Mouse (Mus musculus): Measurements from ENCODE around the gene Ccl6. TPM values are rescaled to one million over a fixed set of nuclear protein-coding genes. Genes with fewer than 3 reads are reported as not detected.

Ccl6 gene
- 1 to 10 TPM; 5.5 to 9.3 TPM for total RNA-seq (2021)
- long read RNA-seq, experiment 1, transcript Ccl6-201 (4 exons, 1,440 nt), result major isoform, 5 of 7 reads
- long read RNA-seq, experiment 1, partial matches to known transcripts, result 0 of 7 reads
- long read RNA-seq, experiment 1, other reads (novel, unspliced or antisense), result 2 of 7 reads
- long read RNA-seq, experiment 2, transcript Ccl6-201 (4 exons, 1,440 nt), result major isoform, 5 of 8 reads
- long read RNA-seq, experiment 2, partial matches to known transcripts, result 0 of 8 reads
- long read RNA-seq, experiment 2, other reads (novel, unspliced or antisense), result 3 of 8 reads

DNA sequence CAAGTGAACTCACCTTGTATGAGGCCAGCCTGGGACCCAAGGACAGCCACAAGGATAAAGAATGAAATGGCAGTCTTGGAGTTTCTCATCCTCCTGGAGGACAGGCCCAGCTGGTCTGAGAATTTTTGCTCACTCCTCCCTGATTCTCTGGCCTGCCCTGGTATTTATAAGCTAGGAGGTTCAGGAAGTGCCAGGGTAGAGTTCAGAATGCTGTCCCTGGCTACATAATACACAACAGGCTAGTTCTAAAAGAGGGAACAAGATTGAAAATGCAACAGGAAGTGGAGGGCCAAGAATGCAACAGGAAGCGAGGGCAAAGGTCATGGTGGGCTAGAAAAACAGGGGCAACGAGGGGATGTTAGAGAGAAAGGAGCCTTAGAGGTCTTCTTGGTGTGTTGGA, at the start of gene Ccl6:
Ccl6 (minus strand) TSS at position 235 of the 400 bp plus-strand sequence.
- Histone ChIP-seq H3K27ac (0 out of 2 replicates have a peak within 1 kb of the TSS, but pooled peaks have one; percentile 16), H3K4me3 (peak within 1 kb of the TSS; percentile 44)
- no peak for DNase-seq
- no peak for TF ChIP-seq CTCF (IDR thresholded peaks at IDR 0.05)
- intact Hi-C loops (cut with DNase I), result no loop called here

DNA sequence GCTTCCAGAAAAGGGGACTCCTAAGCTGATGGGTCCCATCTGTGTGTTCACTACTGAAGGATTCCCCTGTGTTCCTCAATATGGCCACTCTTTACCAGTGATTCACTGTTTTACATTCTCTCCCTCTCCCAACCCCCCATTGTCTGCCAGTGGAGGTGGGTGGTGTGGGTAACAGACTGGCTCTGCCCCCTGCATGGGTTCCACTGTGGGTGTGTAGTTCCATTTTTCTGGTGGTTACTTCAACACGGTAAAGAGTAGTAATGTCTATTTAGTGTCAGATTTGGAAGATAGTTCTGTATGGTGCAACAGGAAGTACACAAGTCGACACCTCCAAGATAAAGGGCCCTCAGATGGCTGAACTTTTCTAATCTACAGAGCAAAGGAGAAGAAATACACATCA, 48.3 kb upstream of the Ccl6 start:
- no peak overlapping the region for H3K4me3 ChIP-seq
- intact Hi-C loops (cut with DNase I), result no loop called here

DNA sequence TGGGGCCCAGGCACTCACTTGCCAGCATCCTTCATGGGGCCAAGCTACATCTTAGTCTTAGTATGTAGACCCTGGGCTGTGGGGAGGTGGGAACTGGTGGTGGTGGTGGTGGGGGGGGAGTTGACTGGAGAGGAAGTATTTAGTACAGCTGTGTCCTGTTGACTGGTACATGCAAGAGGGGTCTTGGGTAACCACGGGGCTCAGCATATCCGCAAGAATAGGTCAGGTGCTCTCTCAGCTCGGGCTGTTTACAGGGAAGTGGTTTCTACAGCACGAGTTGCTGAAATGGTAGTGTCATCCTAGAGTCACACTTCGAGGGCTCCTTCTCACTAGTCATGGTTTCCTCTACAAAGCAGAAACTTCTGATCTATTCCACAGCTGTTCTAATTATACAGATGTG, 47.3 kb upstream of the Ccl6 start:
- Histone ChIP-seq H3K4me3 (no peak overlapping the region), H3K27ac (no peak overlapping the region)
- intact Hi-C loops (cut with DNase I), result no loop called here
- DNase-seq, result no peak
- TF ChIP-seq CTCF (IDR thresholded peaks at IDR 0.05), result no peak

More for the DNA sequence above, 48.3 kb upstream of the Ccl6 start:
- DNase-seq, result no peak
- no peak for TF ChIP-seq CTCF (IDR thresholded peaks at IDR 0.05)
- H3K27ac ChIP-seq, result no peak overlapping the region

DNA sequence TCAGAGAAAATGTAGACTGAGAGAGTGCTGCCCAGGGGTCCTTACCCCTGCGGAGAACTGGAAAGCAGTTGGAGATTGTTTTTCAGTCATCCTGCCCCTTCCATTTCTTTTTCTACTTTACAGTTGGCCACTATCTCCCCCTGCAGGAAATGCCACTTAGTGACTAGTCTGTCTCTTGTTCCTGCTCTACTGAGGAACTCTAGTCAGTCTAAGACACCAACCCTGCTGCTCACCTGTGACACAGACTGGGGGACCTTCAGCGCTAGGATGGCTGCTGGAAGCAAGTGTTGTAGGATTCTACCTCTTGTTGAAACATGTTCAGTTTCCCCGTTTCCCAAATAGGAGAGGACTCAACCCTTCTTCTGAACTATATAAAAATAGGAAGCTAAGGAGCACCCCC, 46.6 kb upstream of the Ccl6 start:
- intact Hi-C loops (cut with DNase I), result no loop called here
- H3K27ac ChIP-seq, result no peak overlapping the region
- DNase-seq, result no peak
- TF ChIP-seq CTCF (IDR thresholded peaks at IDR 0.05), result no peak; the same call in 1 of the 2 replicates
- no peak overlapping the region for H3K4me3 ChIP-seq

DNA sequence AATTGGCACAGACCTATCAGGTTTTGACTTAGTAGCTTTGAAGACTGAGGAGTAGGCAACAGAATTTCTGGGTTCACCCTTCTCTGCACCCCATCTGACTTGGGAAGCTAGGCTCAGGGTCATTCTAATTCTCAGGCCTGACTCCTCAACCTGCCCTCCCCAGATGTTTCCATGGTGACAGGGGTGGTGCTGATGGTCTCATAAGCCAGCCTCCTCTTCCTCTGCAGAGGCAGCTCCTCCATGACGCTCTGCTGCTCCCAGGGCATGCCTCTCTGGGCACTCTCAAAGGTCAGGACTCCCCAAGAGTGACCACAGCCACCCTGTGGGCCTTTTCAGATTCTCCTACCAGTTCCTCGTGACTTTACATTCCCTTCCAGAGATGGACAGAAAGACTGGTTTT, 46.0 kb upstream of the Ccl6 start:
- TF ChIP-seq CTCF (IDR thresholded peaks at IDR 0.05), result no peak
- intact Hi-C loops (cut with DNase I), result no loop called here
- Histone ChIP-seq H3K27ac (no peak overlapping the region), H3K4me3 (no peak overlapping the region)
- DNase-seq, result no peak

DNA sequence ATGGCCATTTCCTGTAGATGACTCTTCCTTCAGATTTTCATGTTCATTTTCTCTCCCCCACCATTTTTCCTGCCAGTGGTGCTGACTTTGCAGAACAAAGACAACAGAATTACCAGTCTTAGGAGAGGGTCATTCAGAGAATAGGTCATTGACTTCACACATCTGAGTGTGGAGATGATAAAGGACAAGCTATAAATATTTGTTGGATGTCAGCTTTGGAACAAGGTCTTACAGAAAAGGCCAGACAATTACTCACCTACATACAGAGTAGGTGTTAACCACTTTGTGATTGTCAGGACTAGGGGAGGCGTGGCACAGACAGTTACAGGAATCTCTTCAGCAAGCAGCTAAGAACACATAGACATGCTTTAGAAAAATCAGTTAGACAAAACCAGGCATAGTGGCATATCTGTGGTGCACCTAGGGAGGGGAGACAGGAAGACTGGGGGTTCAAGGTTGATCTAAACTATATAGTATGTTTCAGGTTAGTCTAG, 43.9 kb upstream of the Ccl6 start:
- no peak overlapping the region for H3K4me3 ChIP-seq
- no peak for TF ChIP-seq CTCF (IDR thresholded peaks at IDR 0.05)
- H3K27ac ChIP-seq, result no peak overlapping the region
- intact Hi-C loops (cut with DNase I), result no loop called here
- no peak for DNase-seq

DNA sequence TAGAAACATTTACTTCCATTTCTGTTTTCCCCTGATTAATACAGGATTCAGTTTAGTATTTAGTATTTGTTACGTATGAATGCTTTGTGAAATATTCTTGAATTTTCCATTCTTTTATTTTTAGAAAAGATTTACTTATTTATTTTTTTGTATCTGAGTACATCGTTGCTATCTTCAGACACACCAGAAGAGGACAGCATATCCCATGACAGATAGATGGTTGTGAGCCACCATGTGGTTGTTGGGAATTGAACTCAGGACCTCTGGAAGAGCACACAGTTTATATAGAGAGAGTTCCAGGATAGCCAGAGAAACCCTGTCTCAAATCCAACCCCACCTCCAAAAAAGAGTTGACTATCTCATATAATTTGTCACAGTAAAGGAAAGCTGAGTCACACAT, 42.0 kb upstream of the Ccl6 start:
- Histone ChIP-seq H3K4me3 (no peak overlapping the region), H3K27ac (no peak overlapping the region)
- intact Hi-C loops (cut with DNase I), result no loop called here
- no peak for TF ChIP-seq CTCF (IDR thresholded peaks at IDR 0.05)
- DNase-seq, result no peak

DNA sequence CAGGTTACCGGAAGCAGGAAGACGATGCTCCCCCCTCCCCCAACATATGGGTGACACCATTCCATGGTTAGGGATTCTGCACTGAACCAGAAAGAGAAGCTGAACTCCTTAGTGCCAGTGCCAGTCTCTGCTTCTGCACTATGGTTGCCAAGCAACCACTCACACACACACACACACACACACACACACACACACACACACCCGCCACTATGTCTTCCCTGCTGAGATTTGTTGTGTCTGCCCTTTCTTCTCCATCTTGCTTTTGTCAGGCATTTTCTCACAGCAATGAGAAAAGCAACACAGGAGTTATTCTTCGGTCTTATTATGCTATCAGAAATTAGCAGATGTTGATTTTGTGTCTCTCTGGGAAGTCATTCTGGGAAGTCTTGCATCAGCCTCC, 41.5 kb upstream of the Ccl6 start:
- DNase-seq, result no peak
- no peak overlapping the region for H3K4me3 ChIP-seq
- no peak overlapping the region for H3K27ac ChIP-seq
- no peak for TF ChIP-seq CTCF (IDR thresholded peaks at IDR 0.05)
- intact Hi-C loops (cut with DNase I), result no loop called here

DNA sequence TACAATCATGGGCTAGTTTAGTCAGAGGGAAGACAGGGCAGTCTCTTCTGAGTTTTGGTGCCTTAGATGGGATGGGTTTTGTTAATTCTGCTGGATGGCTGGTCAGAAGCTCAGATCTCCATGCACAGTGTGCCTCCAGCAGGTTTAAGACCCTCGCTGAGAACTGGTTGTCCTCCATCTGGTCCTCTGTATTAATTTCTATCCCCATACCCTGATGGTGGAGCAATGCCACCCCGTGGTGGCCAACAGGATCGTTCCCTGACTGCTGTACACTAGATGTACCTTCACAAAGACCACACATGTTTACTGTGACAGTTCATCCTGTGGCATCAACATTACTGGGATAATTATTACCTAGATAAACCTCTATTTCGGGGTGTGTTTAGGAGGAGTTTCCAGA, 39.9 kb upstream of the Ccl6 start:
- H3K27ac ChIP-seq, result no peak overlapping the region
- TF ChIP-seq CTCF (IDR thresholded peaks at IDR 0.05), result peak; percentile 21; the same call in 1 of the 2 replicates
- intact Hi-C loops (cut with DNase I), result no loop called here
- no peak for DNase-seq
- H3K4me3 ChIP-seq, result no peak overlapping the region

DNA sequence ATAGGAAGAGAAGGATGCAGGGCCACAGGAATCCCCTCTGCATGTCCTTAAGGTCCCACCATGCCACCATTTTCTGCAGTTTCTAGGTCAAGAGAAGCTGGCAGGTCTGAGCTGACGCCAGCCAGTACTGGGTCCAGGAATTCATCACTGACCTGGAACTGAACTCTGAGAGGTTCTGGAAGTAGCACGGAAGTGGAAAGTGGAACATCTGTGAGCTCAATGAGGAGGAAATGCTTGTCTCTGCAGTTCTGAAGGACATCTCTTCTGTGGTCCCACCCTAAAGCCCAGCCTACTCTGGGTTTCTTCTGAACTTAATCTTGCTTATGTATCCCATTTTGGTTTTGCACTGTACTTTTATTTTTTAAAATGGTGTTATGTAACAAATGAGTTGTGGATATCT, 38.2 kb upstream of the Ccl6 start:
- intact Hi-C loops (cut with DNase I), result no loop called here
- Histone ChIP-seq H3K27ac (0 out of 2 replicates have a peak overlapping the region, but pooled peaks have one; percentile 17), H3K4me3 (no peak overlapping the region)
- no peak for DNase-seq
- TF ChIP-seq CTCF (IDR thresholded peaks at IDR 0.05), result no peak

DNA sequence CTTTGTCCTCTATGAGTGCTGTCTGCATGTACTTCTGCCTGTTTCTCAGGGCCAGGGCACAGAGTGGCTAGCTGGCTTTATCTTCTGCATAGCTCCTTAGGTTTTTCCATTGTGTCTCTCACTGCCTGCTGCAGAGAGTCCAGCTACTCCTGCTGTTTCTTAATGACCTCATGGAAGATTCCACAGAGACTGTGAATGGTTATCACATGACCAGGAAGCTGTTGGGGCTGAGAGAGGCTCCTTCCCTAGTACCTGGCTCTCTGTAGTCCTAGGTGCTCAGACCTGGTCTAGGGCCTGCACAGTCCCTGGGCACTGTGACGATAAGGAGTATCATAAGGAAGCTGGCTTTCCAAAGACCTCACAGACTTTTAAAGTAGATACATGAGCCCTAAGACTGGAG, 37.7 kb upstream of the Ccl6 start:
- TF ChIP-seq CTCF (IDR thresholded peaks at IDR 0.05), result no peak
- no peak overlapping the region for H3K4me3 ChIP-seq
- DNase-seq, result no peak
- intact Hi-C loops (cut with DNase I), result no loop called here
- 0 out of 2 replicates have a peak overlapping the region, but pooled peaks have one; percentile 17 for H3K27ac ChIP-seq

DNA sequence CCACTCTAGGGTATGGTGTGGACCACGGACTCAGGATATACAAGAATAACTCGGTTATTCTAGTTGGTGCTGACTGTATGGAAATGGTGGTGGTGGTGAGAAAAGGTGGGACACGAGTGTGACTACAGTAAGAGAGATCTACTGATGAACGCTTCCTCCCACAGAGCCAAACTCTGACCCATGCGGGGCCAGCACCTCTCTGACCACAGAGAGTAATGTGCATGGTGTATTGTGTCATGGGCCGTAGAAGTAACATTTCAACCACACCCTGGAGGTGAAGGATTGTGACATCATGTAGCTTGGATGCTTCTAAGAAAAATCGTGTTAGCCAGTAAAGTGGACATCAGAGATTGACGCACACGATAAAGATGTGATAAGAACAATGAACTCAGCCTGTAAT, 35.9 kb upstream of the Ccl6 start:
- intact Hi-C loops (cut with DNase I), result no loop called here
- no peak overlapping the region for H3K4me3 ChIP-seq
- DNase-seq, result no peak
- H3K27ac ChIP-seq, result no peak overlapping the region
- TF ChIP-seq CTCF (IDR thresholded peaks at IDR 0.05), result no peak

DNA sequence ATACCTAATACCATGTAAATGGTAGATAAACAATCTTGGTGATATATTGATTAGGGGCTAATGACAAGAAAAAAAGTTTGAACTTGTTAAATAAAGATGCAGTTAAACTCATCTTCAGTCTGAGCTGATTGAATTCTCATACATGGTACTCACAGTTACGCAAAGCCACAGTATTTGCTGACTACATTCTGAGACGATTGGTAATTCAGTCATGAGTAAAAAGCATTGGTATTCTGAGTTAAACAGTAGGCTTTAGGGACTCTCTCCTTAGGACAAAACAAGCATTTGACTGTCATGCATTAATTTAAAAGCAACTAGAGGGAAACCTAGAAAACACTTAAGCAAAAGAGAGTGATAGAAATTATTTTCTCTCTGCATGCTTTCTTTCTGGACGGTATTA, 30.7 kb upstream of the Ccl6 start:
- intact Hi-C loops (cut with DNase I), result no loop called here
- no peak for DNase-seq
- Histone ChIP-seq H3K4me3 (no peak overlapping the region), H3K27ac (no peak overlapping the region)
- TF ChIP-seq CTCF (IDR thresholded peaks at IDR 0.05), result no peak

DNA sequence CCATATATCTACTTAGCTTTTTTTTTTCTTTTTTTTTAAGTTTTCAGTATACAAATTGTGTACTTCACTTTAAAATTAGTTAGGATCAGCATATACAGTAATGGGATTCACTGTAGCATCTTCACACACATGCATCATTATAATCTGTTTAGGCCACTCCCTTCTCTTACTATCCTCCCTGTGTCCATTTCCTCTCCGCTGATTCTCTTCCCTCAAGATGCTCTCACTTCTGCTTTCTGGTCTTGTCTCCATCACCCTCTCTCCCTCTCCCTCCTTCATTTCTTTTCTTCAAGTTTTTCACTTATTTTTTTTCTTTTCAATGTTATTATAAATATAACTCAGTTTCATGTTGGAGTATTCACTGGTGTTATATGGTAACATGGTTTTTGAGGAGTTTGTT, 26.1 kb upstream of the Ccl6 start:
- intact Hi-C loops (cut with DNase I), result no loop called here
- Histone ChIP-seq H3K27ac (no peak overlapping the region), H3K4me3 (no peak overlapping the region)
- no peak for TF ChIP-seq CTCF (IDR thresholded peaks at IDR 0.05)
- DNase-seq, result no peak
